Mouse (Mus musculus) heart, adult 18-20 months (tissue): ENCODE measurements around the gene Atg7. TPM values are rescaled to one million over a fixed set of nuclear protein-coding genes. Genes with fewer than 3 reads are reported as not detected.
A peak's percentile ranks its signal among the peaks of the same experiment; 100 is the strongest.

Source experiments
- DNase-seq, 2 experiments: peaks; one replicate each; pipeline ENCODE4 v3.0.0; 2021 to 2022; ENCODE audit warnings: mixed read lengths in 1 of 2
- total RNA-seq, 2 experiments: library from RNA; stranded (reverse); gene quantifications; 2 replicates each; pipeline ENCODE4 v1.2.3; 2021

Atg7 gene
- total RNA-seq, 2 experiments from 2014 or later: 11.0 to 13.2 TPM

DNA sequence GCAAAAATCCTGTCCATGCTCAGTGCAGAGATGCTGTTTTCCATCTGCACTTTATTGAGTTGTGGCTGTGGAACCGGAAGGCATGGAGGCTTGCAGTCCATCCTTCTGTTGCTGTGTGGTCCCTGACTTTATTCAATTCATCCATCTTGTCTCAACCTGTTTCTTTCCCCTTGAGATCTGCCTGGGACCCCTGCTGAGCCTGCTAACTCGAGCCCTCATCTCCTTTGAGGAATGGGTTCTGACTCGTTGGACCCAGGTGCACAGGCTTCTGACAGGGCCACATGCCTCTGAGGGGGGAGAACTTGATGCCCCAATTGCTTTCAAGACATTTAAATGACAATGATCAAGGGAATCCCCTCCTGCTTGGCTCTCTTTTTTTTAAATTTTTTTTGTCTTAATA is 143.6 kb downstream of the Atg7 start:
- DNase-seq: no peak

- DNase-seq: peak in 1 of 2 experiments; percentile 9
Measured at GRCm38 (mm10) chr6:114787606-114788005, 144.7 kb downstream of the Atg7 start.

DNA sequence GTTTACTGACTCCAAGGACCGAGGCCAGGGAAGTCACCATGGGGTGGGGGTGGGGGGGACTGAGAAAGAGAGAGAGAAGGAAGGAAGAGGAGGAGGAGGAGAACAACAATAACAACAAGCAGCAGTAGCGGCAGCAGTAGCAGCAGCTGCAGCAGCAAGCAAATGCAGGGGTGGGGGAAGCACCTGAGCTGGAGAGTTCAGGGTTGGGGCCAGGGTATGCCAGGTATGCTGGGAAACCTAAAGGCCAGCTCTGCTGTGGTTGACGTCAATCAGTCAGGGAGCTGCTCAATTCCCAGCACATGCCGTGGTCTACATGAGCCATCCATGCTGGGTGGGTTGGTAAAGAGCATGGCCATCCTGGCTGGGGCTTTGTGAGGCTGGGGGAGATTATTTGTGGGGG is 145.8 kb downstream of the Atg7 start:
- DNase-seq: no peak

DNA sequence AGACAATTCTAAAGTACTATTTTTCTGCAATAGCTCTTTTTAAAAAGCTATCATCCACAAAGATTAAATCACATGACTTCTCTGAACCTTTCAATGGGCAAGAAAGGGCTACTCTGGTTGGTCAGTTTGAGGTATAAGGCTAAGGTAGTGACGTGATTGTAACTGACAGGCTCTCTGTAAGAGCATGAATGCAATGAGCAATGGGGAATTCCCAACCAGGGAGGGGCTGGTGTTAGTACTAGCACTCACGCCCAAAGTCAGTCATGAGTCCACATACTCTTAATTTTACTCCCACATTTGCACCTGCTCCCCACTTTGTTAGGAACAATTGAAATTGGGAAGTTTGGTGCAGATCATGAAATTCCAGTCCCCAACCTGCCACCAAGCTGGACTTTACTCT is 147.2 kb downstream of the Atg7 start:
- no peak for DNase-seq

- DNase-seq: no peak
Measured at GRCm38 (mm10) chr6:114790902-114791301, 148.0 kb downstream of the Atg7 start.

DNA sequence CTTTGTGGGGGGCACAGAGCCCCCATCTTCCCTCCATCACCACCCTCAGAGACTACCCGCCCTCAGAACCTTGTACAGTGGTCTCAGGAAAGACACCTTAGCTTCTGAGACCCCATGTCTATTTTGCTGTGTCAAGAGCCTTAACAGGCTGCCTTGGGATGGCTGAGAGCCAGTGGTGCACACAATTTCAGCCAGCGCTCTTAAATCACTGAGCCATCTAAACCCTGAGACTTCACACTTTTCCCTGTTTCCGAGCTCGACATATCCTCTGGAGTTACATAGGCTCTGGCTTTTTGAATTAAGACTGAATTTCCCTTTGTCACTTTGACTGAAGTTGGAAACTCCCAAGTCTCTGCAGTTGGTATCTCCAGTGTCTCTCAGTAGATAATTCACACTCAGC is 148.9 kb downstream of the Atg7 start:
- DNase-seq: no peak

DNA sequence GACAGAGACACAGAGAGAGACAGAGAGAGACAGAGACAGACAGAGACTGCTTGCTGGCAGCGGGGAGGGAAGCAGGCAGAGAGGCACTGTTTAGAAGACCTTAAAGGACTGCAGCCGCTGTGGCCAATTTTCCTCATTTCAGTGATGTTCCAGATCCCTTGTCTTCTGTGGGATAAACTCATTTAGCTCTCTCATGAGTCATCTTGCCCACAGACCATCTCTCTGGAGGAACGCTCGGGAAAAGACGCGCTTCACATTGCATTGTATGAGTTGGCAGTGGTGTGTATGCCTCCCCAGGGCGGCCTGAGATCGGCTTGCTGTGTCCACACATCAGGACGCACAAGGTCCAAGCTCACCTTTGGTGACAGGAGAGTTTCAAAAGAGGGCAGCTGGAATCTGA is 151.8 kb downstream of the Atg7 start:
- no peak for DNase-seq

GRCm38 (mm10) chr6:114795706-114796325 is 152.9 kb downstream of the Atg7 start:
- DNase-seq: no peak

- DNase-seq: no peak
Measured at GRCm38 (mm10) chr6:114797901-114798300, 155.0 kb downstream of the Atg7 start.

DNA sequence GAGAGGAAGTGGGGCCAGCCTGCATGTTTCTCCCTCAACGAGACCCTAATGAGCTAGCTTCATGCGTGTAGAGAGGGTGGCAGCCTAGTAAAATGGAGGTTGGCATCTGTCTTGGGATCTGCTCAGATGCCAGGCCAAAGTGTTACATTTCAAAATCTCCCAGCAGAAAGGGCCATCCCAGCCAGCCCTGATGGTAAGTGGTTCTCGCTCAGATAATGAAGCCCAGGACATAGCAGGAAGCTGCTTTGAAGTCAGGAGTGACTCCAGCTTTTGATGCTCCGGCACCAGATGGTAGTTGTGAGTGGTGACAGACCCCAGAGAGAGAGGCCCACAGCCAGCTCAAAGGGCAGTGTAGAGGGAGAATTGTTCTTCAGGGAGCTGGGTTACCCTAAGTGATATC is 155.8 kb downstream of the Atg7 start:
- DNase-seq: no peak

DNA sequence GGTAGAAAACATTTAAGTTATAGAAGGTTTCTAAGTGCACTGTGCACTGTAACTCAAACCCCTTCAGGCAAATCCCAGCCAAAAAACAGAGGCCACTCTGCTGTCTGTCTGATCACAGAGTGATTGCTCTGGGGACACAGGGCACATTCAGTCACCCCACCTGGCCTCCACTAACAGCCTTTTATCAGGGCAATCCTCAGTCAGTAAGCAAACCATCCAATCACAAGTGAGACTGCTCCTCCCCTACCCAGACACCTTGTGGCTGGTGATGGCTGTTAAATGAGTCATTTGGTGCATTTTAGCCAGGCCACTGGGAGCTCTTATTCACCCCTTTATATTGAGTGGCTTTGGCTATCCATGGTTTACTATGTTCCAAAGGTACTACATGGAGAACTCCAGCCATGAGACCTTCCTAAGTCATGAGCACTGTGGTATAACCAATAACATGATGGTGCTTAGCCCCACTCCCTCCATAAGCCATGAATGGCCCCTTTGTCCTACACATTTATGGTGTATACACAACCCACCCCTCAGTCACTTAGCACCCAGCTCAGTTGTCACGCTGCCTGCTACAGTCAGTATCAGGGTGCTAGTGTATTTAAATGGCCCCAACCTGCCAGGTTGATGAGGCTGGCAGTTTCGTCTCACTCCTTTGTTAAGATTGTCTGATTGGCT is 157.5 kb downstream of the Atg7 start:
- DNase-seq: no peak

DNA sequence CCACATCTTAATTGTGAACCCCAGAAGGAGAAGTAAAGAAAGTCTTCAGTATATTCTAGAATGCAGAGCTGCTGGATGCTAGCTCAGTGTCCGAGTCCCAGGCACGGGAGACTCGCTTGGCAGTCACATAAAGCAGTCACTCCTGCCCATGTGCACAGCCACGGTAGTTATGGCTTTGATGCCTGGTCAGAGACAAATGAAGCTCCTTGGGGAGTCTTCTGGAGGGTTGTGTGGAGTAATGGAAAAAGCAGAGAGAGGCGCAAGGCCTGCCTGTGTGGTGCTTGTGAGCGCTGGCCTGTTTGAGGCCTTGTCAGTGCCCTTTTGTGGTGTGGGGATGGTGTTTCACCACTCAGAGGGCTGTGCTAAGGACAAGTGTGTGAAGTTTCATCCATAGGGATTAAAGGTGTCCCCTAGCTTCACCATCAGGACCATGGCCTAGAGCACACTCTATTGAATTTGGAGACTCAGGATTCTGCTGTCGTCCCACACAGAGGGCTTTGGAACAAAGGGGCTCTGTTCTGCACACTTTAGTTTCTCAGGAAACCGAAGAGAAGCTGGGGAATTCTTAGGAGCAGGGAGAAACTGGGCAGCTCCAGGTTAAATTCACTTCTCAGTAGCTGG is 161.1 kb downstream of the Atg7 start:
- no peak for DNase-seq

DNA sequence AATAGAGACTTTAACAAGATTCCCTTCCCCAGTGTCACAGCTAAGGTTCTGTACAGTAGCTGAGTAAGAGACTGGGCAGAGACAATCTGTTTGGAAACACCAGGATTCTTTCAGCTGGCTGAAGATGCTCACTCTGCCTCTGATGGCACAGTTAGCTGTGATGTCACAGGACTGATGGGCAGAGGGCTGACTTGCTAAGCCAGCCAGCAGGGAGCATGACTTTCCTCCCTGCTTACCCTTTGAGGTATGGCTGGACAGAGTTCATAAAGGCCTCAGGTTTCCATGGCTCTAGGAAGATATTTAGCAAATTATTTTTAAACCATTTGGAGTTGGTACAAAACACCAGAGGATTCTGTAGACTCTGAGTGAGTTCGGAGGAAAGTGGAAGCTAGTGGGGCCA is 162.0 kb downstream of the Atg7 start:
- DNase-seq: peak in 1 of 2 experiments; percentile 15

- DNase-seq: no peak
Measured at GRCm38 (mm10) chr6:114805927-114806326, 163.0 kb downstream of the Atg7 start.

GRCm38 (mm10) chr6:114807474-114807873 is 164.6 kb downstream of the Atg7 start:
- DNase-seq: no peak

DNA sequence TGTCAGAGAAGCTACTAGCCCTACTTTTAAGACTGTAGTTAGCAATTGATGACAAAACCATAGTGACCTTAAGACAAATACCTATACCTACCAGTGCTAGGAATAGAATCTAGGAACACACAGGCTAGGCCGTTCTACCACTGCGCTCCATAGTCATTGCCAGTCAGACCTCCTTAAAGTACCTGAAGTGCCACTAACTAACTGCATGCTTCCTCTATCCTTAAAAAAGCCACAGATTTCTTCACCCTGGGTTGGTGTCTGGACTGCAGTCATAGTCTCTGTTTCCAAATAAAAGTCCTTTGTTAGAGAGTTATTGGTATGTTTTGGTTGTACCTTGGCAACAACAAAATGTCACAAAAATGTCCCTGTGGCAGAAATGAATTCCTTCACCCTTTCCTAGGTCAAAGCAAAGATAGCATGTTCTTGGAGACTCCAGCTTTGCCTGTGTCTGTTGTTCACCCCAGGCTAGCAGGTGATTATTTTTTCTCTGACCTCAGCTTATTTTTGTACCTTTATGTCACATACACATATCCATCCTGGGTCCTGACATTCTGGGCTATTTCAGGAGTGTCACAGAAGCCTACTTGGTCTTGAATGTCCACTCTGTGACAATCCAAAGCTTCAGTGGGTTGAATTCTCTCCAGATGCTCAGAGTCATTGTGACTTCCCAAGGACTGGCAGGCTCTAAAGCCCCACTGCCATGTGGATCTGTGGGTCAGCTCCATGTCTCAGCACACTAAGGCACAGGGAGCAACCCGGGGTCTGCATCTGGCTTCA is 165.9 kb downstream of the Atg7 start:
- peak; percentile 25 to 43 for DNase-seq

DNA sequence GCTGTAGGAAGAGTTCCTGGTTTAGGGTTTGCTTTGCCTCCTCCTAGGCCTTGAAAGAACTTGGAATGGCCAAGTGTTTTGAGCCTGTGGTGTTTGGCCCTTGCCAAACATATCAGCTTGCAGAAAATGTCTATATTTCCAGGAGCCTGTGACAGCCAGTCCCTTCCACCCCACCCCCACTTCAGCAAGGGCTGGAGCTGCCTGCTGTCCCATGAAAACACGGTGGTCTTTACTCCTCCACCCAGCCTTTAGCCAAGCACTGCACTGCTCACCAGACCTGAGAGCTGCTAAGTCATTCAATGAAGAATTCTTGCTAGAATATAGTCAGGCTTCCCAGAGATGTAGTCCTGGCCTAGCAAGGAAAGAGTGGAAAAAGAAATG is 166.5 kb downstream of the Atg7 start:
- no peak for DNase-seq

- peak; percentile 75 to 82 for DNase-seq
Measured at GRCm38 (mm10) chr6:114812322-114812721, 169.4 kb downstream of the Atg7 start.

DNA sequence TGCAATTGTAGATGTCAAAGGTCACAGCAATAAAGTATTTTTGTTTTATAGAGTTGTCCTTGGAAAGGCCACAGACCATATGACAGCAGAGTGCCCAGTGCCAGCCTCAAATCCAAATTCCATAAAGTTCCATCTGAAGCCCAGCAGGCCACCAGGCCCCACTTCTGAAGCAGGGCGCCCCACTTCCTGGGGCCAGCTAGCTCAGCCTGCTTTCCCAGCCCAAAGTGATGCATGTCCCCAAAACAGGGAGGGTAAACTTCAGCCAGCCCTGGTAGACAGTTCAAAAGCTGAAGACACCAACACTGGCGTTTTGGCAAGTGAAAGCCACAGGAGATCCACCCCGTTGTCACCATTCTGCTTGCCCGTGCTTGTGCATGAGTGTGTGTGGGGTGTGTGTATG is 169.9 kb downstream of the Atg7 start:
- DNase-seq: peak in 1 of 2 experiments; percentile 9

GRCm38 (mm10) chr6:114814199-114814881 is 171.4 kb downstream of the Atg7 start:
- DNase-seq: no peak

DNA sequence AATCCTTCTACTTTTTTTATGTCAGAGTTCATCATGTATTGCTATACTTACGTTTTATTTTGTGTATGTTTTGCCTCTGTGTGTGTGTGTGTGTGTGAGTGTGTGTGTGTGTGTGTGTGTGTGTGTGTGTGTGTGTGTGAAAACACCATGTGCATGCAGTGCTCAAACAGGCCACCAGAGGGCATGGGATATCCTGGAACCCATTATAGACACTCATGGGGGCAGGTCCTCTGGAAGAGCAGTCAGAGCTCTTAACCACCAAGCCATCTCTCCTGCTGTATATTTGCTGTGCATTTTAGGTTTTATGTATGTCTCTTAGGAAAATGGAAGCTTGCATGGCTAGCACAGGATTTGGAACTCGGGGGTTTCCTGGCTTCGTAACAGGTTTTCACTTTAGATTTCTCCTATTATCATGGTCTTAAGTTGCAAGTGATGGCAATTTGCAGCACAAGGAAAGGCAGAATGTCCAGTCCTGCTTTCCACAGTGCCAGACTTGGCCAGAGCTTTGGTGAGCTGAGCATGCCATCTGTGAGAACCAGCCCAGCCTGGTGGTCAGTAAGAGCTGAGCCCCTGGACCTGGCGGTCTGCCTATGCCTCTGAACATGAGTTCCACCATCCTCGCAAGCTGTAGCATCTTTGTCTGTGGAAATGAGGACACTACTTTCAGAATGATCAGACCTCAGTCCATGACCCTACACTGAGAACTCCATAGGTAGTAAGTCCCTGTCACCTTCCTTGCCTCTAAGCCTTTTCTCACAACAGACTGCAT is 172.2 kb downstream of the Atg7 start:
- no peak for DNase-seq

- DNase-seq: peak; percentile 51 to 58
Measured at GRCm38 (mm10) chr6:114817948-114818347, 175.1 kb downstream of the Atg7 start.
